Mouse (Mus musculus) hindbrain, embryonic 10.5 days (tissue): Measurements from ENCODE around the gene 4930562C15Rik. TPM values are rescaled to one million over a fixed set of nuclear protein-coding genes. Genes with fewer than 3 reads are reported as not detected.
"Not testable (repeated sequence)": the region's sequence is repeated elsewhere in the genome, so short reads cannot be mapped to it uniquely, and the experiment has no call there.

Experiments
- DNase-seq: peaks from one replicate; pipeline ENCODE4 v3.0.0-alpha.2; 2017; ENCODE audit warnings: low spot score
- H3K27ac ChIP-seq: fragments of 300-500 bp; sonication (generic); 2 replicates; pipeline ENCODE4 v1.5.1; 2016; ENCODE audit warnings: mild to moderate bottlenecking, moderate library complexity
- H3K27me3 ChIP-seq: fragments of 300-500 bp; sonication (generic); 2 replicates; pipeline ENCODE4 v1.6.1; 2016; ENCODE audit warnings: mild to moderate bottlenecking; ENCODE audit not compliant: poor library complexity, insufficient read depth, severe bottlenecking
- H3K36me3 ChIP-seq: fragments of 300-500 bp; sonication (generic); 2 replicates; pipeline ENCODE4 v1.6.1; 2016; ENCODE audit warnings: mild to moderate bottlenecking, moderate library complexity
- H3K4me1 ChIP-seq: fragments of 300-500 bp; sonication (generic); replicated peaks from 2 replicates; pipeline ENCODE4 v1.6.1; 2016; ENCODE audit warnings: mild to moderate bottlenecking
- H3K4me3 ChIP-seq: fragments of 300-500 bp; sonication (generic); 2 replicates; pipeline ENCODE4 v1.5.1; 2016; ENCODE audit warnings: mild to moderate bottlenecking, moderate library complexity
- H3K9me3 ChIP-seq: fragments of 300-500 bp; sonication (generic); 2 replicates; pipeline ENCODE4 v1.6.1; 2016; ENCODE audit warnings: mild to moderate bottlenecking, moderate library complexity
- WGBS: fragments of 180-500 bp; shearing (Covaris S2); methylation state at CpG from one replicate; pipeline ENCODE4 v1.1.7; 2016; 5-methylcytosine and 5-hydroxymethylcytosine counted together
- polyA plus RNA-seq: library from polyadenylated mRNA; unstranded; fragments of >200 nt; fragmentation: Nextera tagmentation; extraction: Ambion mirVana; gene quantifications from 2 replicates; pipeline ENCODE4 v1.2.1, GENCODE M21; 2016

4930562C15Rik gene
- polyA plus RNA-seq: 0.51 and 0.55 TPM in 2 replicates

- no peak within 1 kb of the TSS for H3K4me3 ChIP-seq
- WGBS: 87% methylated on average over 3 of the region's 3 CpGs
- no peak within 1 kb of the TSS for H3K27ac ChIP-seq
Measured at GRCm38 (mm10) chr16:4835191-4835590, at the start of gene 4930562C15Rik. 4930562C15Rik (plus strand) TSS chr16:4835416.

GRCm38 (mm10) chr16:4785706-4786105, 49.5 kb upstream of the 4930562C15Rik start:
- 50% methylated on average over 4 of the region's 4 CpGs for WGBS

More at GRCm38 (mm10) chr16:4835191-4835590, at the start of gene 4930562C15Rik:
- no peaks in the 10 kb centered on the region for H3K27me3 ChIP-seq
- H3K9me3 ChIP-seq: no peaks in the 10 kb centered on the region
- DNase-seq: no peak
- no peaks in the 10 kb centered on the region for H3K4me1 ChIP-seq
- H3K36me3 ChIP-seq: no peaks in the 10 kb centered on the region

GRCm38 (mm10) chr16:4788176-4788575, 47.0 kb upstream of the 4930562C15Rik start:
- peak overlapping the region; percentile 86 for H3K4me3 ChIP-seq
- H3K27me3 ChIP-seq: no peaks in the 10 kb centered on the region
- H3K9me3 ChIP-seq: no peaks in the 10 kb centered on the region
- no peak for DNase-seq
- H3K27ac ChIP-seq: no peak overlapping the region
- H3K4me1 ChIP-seq: peaks cover 42% of the 10 kb centered on the region
- H3K36me3 ChIP-seq: peaks cover 22% of the 10 kb centered on the region

More at GRCm38 (mm10) chr16:4785706-4786105, 49.5 kb upstream of the 4930562C15Rik start:
- peaks cover 35% of the 10 kb centered on the region for H3K36me3 ChIP-seq
- no peaks in the 10 kb centered on the region for H3K9me3 ChIP-seq
- no peak overlapping the region for H3K27ac ChIP-seq
- no peaks in the 10 kb centered on the region for H3K27me3 ChIP-seq
- DNase-seq: no peak
- no peak overlapping the region for H3K4me3 ChIP-seq
- peaks cover 42% of the 10 kb centered on the region for H3K4me1 ChIP-seq

GRCm38 (mm10) chr16:4789311-4789768, 45.9 kb upstream of the 4930562C15Rik start:
- H3K27ac ChIP-seq: peak overlapping the region; percentile 99
- no peaks in the 10 kb centered on the region for H3K27me3 ChIP-seq
- H3K9me3 ChIP-seq: no peaks in the 10 kb centered on the region
- peaks cover 13% of the 10 kb centered on the region; the same call in 1 of the 2 replicates for H3K36me3 ChIP-seq
- under 1% methylated on average over 29 of the region's 29 CpGs for WGBS
- peak overlapping the region; percentile 86 for H3K4me3 ChIP-seq
- H3K4me1 ChIP-seq: peaks cover 42% of the 10 kb centered on the region
- DNase-seq: no peak

GRCm38 (mm10) chr16:4789810-4790559, 45.2 kb upstream of the 4930562C15Rik start, which contains the start of gene Cdip1:
Cdip1 (minus strand) TSS chr16:4790292.
- Histone ChIP-seq H3K27ac (peak within 1 kb of the TSS; percentile 99), H3K4me3 (peak within 1 kb of the TSS; percentile 86), H3K27me3 (no peaks in the 10 kb centered on the region), H3K4me1 (peaks cover 42% of the 10 kb centered on the region), H3K36me3 (0 out of 2 replicates have a peak, but pooled peaks cover 9% of the 10 kb centered on the region), H3K9me3 (no peaks in the 10 kb centered on the region)
- DNase-seq: peak; percentile 95
- 1% methylated on average over 51 of the region's 51 CpGs for WGBS

GRCm38 (mm10) chr16:4791332-4791731, 43.9 kb upstream of the 4930562C15Rik start:
- no peak overlapping the region for H3K27ac ChIP-seq
- H3K4me1 ChIP-seq: peaks cover 35% of the 10 kb centered on the region
- H3K4me3 ChIP-seq: no peak overlapping the region
- H3K9me3 ChIP-seq: no peaks in the 10 kb centered on the region
- no peak for DNase-seq
- H3K27me3 ChIP-seq: no peaks in the 10 kb centered on the region
- 78% methylated on average over 2 of the region's 2 CpGs for WGBS
- H3K36me3 ChIP-seq: 0 out of 2 replicates have a peak, but pooled peaks cover 9% of the 10 kb centered on the region

GRCm38 (mm10) chr16:4796631-4797030, 38.6 kb upstream of the 4930562C15Rik start:
- DNase-seq: no peak
- no peaks in the 10 kb centered on the region for H3K4me1 ChIP-seq
- 86% methylated on average over 4 of the region's 4 CpGs for WGBS

GRCm38 (mm10) chr16:4818349-4818748, 16.9 kb upstream of the 4930562C15Rik start:
- no peak overlapping the region for H3K27ac ChIP-seq
- no peak overlapping the region for H3K4me3 ChIP-seq
- WGBS: 83% methylated on average over 3 of the region's 3 CpGs
- H3K9me3 ChIP-seq: peaks cover 16% of the 10 kb centered on the region
- no peak for DNase-seq
- no peaks in the 10 kb centered on the region for H3K36me3 ChIP-seq
- H3K27me3 ChIP-seq: no peaks in the 10 kb centered on the region
- no peaks in the 10 kb centered on the region for H3K4me1 ChIP-seq

More at GRCm38 (mm10) chr16:4796631-4797030, 38.6 kb upstream of the 4930562C15Rik start:
- H3K9me3 ChIP-seq: no peaks in the 10 kb centered on the region
- no peak overlapping the region for H3K4me3 ChIP-seq
- no peaks in the 10 kb centered on the region for H3K36me3 ChIP-seq
- no peaks in the 10 kb centered on the region for H3K27me3 ChIP-seq
- no peak overlapping the region for H3K27ac ChIP-seq

- H3K4me1 ChIP-seq, H3K4me3 ChIP-seq, H3K27me3 ChIP-seq, H3K27ac ChIP-seq, H3K36me3 ChIP-seq, DNase-seq: not testable (repeated sequence)
- 81% methylated on average over 5 of the region's 5 CpGs for WGBS
- H3K9me3 ChIP-seq: peaks cover 16% of the 10 kb centered on the region
Measured at GRCm38 (mm10) chr16:4824466-4824865, 10.8 kb upstream of the 4930562C15Rik start.

GRCm38 (mm10) chr16:4827639-4828038, 7.6 kb upstream of the 4930562C15Rik start:
- no peaks in the 10 kb centered on the region for H3K9me3 ChIP-seq
- no peak overlapping the region for H3K27ac ChIP-seq
- no peak for DNase-seq
- H3K27me3 ChIP-seq: no peaks in the 10 kb centered on the region
- H3K4me3 ChIP-seq: no peak overlapping the region
- no peaks in the 10 kb centered on the region for H3K4me1 ChIP-seq
- H3K36me3 ChIP-seq: no peaks in the 10 kb centered on the region
- WGBS: 93% methylated on average over 5 of the region's 5 CpGs

GRCm38 (mm10) chr16:4829271-4829900, 5.8 kb upstream of the 4930562C15Rik start:
- no peak overlapping the region for H3K4me3 ChIP-seq
- no peaks in the 10 kb centered on the region for H3K9me3 ChIP-seq
- no peaks in the 10 kb centered on the region for H3K4me1 ChIP-seq
- DNase-seq: no peak
- WGBS: 88% methylated on average over 6 of the region's 6 CpGs
- H3K27me3 ChIP-seq: no peaks in the 10 kb centered on the region
- H3K27ac ChIP-seq: no peak overlapping the region
- no peaks in the 10 kb centered on the region for H3K36me3 ChIP-seq

- Histone ChIP-seq H3K9me3 (no peaks in the 10 kb centered on the region), H3K4me1 (no peaks in the 10 kb centered on the region), H3K27me3 (no peaks in the 10 kb centered on the region), H3K36me3 (no peaks in the 10 kb centered on the region), H3K27ac (no peak overlapping the region), H3K4me3 (no peak overlapping the region)
- 71% methylated on average over 15 of the region's 15 CpGs for WGBS
- DNase-seq: no peak
Measured at GRCm38 (mm10) chr16:4831650-4832419, 3.4 kb upstream of the 4930562C15Rik start.
